Mouse (Mus musculus) spleen, adult 2 months (tissue): ENCODE data around the gene Fam131a. TPM values are rescaled to one million over a fixed set of nuclear protein-coding genes. Genes with fewer than 3 reads are reported as not detected.
"Not testable (repeated sequence)": the region's sequence is repeated elsewhere in the genome, so short reads cannot be mapped to it uniquely, and the experiment has no call there.

Source experiments
- DNase-seq, 2 experiments: peaks; one replicate each; pipeline versions ENCODE4 v3.0.0 to v3.0.0-alpha.2; 2012 to 2021; ENCODE audit warnings: low spot score in 2 of 2, low read depth in 1 of 2
- H3K27ac ChIP-seq: fragments of 200-500 bp; 2 replicates; pipeline ENCODE4 v1.5.1; 2012; ENCODE audit warnings: low read length, inconsistent platforms; ENCODE audit not compliant: insufficient read depth
- H3K27me3 ChIP-seq: fragments of 200-500 bp; 2 replicates; pipeline ENCODE4 v1.6.1; 2012; ENCODE audit warnings: mild to moderate bottlenecking, moderate library complexity, low read length, inconsistent platforms; ENCODE audit not compliant: control insufficient read depth, insufficient read depth
- H3K36me3 ChIP-seq: fragments of 200-500 bp; 2 replicates; pipeline ENCODE4 v1.6.1; 2012; ENCODE audit warnings: mild to moderate bottlenecking, low read length, inconsistent platforms; ENCODE audit not compliant: control insufficient read depth, insufficient read depth
- H3K4me1 ChIP-seq: fragments of 200-500 bp; 2 replicates; pipeline ENCODE4 v1.6.1; 2011; ENCODE audit warnings: inconsistent platforms; ENCODE audit not compliant: control insufficient read depth, insufficient read depth, insufficient read length
- H3K4me3 ChIP-seq: fragments of 200-500 bp; 2 replicates; pipeline ENCODE4 v1.5.1; 2011; ENCODE audit warnings: mild to moderate bottlenecking, inconsistent platforms; ENCODE audit not compliant: insufficient read depth, insufficient read length; ENCODE audit errors: extremely low read depth
- CTCF ChIP-seq: fragments of 200-500 bp; IDR thresholded peaks from 2 replicates; pipeline ENCODE4 v1.5.1; 2011; ENCODE audit warnings: mild to moderate bottlenecking, inconsistent platforms; ENCODE audit not compliant: insufficient read depth, insufficient read length, insufficient replicate concordance; ENCODE audit errors: extremely low read depth
- POLR2A ChIP-seq: fragments of 200-500 bp; IDR thresholded peaks from 2 replicates; pipeline ENCODE4 v1.6.1; 2011; ENCODE audit warnings: low read depth, low read length, inconsistent platforms
- WGBS: fragments of 180-500 bp; shearing (Covaris S2); methylation state at CpG from one replicate; pipeline ENCODE4 v1.1.7; 2018; 5-methylcytosine and 5-hydroxymethylcytosine counted together
- polyA plus RNA-seq: library from polyadenylated mRNA; depleted of rRNA; stranded (reverse); fragments of >200 nt; gene quantifications from 2 replicates; pipeline ENCODE4 v1.2.3, GENCODE M21; 2012; rRNA removed

Fam131a gene
- 5.9 and 8.3 TPM in 2 replicates for polyA plus RNA-seq

DNA sequence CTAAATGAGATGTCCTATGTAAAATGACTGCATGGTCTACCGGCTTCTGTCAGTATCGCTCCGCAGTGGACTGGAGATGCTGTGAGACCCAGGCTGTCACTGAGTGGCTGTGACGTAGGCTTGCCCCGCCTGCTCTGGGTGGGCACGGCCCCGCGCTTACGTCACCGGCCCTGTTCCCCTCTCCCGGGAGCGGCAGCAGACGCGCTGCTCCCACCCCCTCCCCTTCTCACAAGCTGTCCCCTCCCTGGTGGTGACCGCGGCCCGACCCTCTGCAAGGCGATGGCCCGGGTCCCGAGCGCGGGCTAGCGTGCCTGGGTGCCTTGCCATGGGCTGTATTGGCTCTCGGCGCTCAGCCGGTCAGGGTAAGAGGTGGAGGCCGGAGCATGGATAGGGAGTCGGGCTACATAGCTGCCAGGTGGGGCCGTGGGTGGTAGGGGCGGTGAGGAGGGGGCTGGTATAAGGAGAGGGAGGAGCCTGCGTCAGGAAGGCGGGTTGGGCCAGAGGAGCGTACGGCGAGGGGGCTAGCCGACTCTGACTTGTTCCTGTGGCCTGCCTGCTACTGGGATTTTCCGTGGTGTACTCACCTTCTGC, at the start of gene Fam131a:
Gene Fam131a (plus strand): TSS at position 131 of the 591 bp plus-strand sequence.
- H3K27ac ChIP-seq: peak within 1 kb of the TSS; percentile 29; the same call in 1 of the 2 replicates
- WGBS: 3% methylated on average over 37 of the region's 37 CpGs
- no peak for TF ChIP-seq POLR2A
- no peak for TF ChIP-seq CTCF

DNA sequence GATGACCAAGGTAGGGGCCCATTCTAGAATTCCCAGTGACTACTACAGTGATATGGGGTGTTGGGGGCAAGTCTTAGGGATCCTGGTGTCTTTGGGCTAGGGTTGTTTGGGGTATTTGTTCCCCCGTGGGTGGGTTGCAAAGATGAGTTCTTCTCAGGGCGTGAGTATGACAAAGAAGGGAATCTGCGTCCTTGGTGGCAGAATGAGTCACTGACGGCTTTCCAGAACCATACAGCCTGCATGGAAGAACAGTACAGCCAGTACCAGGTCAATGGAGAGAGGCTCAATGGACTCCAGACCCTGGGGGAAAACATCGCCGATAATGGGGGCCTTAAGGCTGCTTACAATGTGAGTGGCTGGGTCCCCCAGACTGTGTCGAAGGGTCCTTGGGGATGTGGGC, 49.1 kb upstream of the Fam131a start:
- no peak overlapping the region for H3K4me3 ChIP-seq
- no peaks in the 10 kb centered on the region for H3K27me3 ChIP-seq
- no peaks in the 10 kb centered on the region for H3K4me1 ChIP-seq
- no peak for TF ChIP-seq POLR2A
- no peaks in the 10 kb centered on the region for H3K36me3 ChIP-seq
- no peak for DNase-seq
- WGBS: 87% methylated on average over 7 of the region's 7 CpGs
- H3K27ac ChIP-seq: no peak overlapping the region

More for the DNA sequence above, at the start of gene Fam131a:
- Histone ChIP-seq H3K4me3 (peak within 1 kb of the TSS; percentile 67), H3K27me3 (peaks cover 10% of the 10 kb centered on the region), H3K36me3 (peaks cover 20% of the 10 kb centered on the region), H3K4me1 (0 out of 2 replicates have a peak, but pooled peaks cover 2% of the 10 kb centered on the region)
- peak in 1 of 2 experiments; percentile 73 for DNase-seq

DNA sequence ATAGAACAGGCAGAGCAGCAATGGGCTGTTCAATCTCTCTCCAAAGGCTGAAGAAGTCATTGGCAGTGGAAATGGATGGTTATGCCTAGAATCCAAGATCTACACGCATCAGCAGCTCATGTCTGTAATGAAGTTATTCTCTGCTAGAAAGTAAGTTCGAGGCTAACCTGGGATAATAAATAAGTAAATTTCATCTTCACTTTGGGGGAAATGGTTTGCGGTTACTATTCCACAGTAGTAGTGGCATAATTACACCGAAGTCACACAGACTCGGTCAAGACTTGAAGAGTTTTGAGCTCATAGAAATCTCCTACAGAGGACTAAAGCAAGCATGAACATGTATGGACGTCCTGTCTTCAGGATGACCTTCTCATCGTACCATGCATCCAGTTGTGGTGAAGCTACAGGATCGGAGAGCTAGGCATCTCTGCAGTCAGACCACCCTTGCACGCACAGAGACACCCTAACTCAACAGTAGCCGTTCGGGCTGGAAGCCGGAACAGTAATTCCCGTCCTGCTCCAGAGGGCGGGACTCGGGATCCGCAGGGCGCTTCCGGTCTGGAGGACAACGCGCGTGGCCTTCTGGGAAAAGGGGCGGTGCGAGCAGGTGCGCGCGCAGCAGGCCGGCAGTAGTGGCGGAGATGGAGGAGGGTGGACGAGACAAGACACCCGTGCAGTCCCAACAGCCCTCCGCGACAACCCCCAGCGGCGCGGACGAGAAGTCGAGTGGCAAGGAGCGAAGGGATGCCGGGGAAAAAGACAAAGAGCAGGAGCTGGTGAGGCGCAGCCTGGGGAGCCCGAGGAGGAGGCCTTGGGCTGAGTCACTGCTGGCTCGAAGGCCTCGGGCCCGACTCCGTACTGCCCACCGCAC, 41.7 kb upstream of the Fam131a start, which contains the start of gene Psmd2:
Gene Psmd2 (plus strand): TSS at position 577 of the 871 bp plus-strand sequence.
- H3K4me1 ChIP-seq: peaks cover 2% of the 10 kb centered on the region; the same call in 1 of the 2 replicates
- H3K36me3 ChIP-seq: peaks cover 18% of the 10 kb centered on the region
- TF ChIP-seq CTCF (no peak), POLR2A (peak; percentile 50)
- WGBS: 1% methylated on average over 46 of the region's 46 CpGs
- peak; percentile 55 to 92 for DNase-seq
- H3K4me3 ChIP-seq: peak within 1 kb of the TSS; percentile 71
- H3K27ac ChIP-seq: peak within 1 kb of the TSS; percentile 27
- H3K27me3 ChIP-seq: no peaks in the 10 kb centered on the region

DNA sequence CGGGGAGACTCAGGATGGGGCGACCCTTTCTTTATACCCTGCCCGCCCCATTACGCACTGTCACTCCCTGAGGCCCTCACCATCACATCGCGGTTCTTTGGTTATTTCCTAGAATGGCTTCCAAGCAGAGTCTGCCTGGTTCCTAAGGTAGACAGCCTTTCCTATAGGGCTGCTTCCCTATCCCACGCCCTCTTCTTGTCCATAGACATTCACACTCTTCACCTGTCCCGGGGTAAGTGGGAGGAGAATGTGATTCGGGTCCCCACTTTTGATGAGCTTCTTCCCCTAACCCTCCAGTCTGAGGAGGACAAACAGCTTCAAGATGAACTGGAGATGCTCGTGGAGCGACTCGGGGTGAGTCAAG, 41.1 kb upstream of the Fam131a start:
- Histone ChIP-seq H3K4me3 (peak overlapping the region; percentile 71), H3K36me3 (peaks cover 23% of the 10 kb centered on the region), H3K27ac (no peak overlapping the region; the same call in 1 of the 2 replicates), H3K4me1 (peaks cover 2% of the 10 kb centered on the region; the same call in 1 of the 2 replicates), H3K27me3 (no peaks in the 10 kb centered on the region)
- no peak for DNase-seq
- TF ChIP-seq CTCF (no peak), POLR2A (no peak)
- WGBS: 5% methylated on average over 12 of the region's 12 CpGs

DNA sequence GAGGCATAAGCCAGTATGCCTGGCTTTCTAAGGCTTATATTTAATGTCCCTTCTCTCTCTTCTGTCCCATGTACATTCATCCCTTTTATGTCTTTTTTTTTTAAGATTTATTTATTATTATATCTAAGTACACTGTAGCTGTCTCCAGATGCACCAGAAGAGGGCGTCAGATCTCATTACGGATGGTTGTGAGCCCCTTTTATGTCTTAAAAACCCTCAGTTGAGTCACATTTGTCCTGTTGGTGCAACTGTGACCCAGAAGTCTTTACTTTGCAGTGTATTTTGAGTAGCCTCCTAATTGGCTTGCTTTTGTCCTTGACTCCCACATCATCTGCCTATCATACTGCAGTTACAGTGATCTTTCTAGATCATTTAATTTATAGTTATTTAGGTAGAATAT, 39.7 kb upstream of the Fam131a start:
- 59% methylated on average over 2 of the region's 2 CpGs for WGBS
- no peaks in the 10 kb centered on the region for H3K27me3 ChIP-seq
- H3K4me3 ChIP-seq: no peak overlapping the region
- DNase-seq: no peak
- H3K4me1 ChIP-seq: peaks cover 2% of the 10 kb centered on the region; the same call in 1 of the 2 replicates
- H3K36me3 ChIP-seq: peaks cover 32% of the 10 kb centered on the region
- H3K27ac ChIP-seq: no peak overlapping the region
- TF ChIP-seq POLR2A (no peak), CTCF (no peak)

DNA sequence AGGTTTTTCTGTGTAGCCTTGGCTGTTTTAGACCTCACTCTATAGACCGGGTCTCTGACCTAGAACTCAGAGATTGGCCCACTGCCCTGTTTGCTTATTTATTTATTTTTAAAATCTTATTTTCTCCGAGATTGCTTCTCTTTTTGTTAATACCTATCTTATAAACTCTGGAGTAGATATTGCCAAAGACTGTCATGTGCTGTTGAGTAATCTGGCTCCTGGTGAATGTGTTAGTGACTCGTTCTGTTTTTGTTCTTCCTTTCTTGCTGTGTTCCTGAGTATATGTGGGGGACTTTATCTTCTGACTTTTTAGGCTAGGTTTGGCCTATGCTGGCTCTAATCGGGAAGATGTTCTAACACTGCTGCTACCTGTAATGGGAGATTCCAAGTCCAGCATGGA, 35.4 kb upstream of the Fam131a start:
- TF ChIP-seq CTCF (no peak), POLR2A (no peak)
- WGBS: 86% methylated on average over 4 of the region's 4 CpGs

DNA sequence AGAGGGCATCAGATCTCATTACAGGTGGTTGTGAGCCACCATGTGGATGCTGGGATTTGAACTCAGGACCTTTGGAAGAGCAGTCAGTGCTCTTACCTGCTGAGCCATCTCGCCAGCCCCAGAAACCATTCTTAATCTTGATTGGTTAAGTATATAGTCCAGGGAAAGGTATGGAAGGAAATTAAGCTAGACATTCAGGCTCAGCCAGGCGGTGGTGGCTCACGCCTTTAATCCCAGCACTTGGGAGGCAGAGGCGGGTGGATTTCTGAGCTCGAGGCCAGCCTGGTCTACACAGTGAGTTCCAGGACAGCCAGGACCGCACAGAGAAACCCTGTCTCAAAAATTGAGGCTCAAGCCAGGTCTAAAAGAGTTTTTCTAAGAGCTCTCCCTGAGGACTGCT, 25.0 kb upstream of the Fam131a start, which contains the start of gene Eif4g1:
Gene Eif4g1 (plus strand): TSS at position 301 of the 400 bp plus-strand sequence.
- H3K36me3 ChIP-seq, H3K27ac ChIP-seq, H3K4me3 ChIP-seq, H3K4me1 ChIP-seq, DNase-seq, H3K27me3 ChIP-seq: not testable (repeated sequence)
- 94% methylated on average over 5 of the region's 6 CpGs for WGBS

More for the DNA sequence above, 35.4 kb upstream of the Fam131a start:
- Histone ChIP-seq H3K4me1 (peaks cover 2% of the 10 kb centered on the region; the same call in 1 of the 2 replicates), H3K27ac (no peak overlapping the region), H3K27me3 (no peaks in the 10 kb centered on the region), H3K36me3 (peaks cover 66% of the 10 kb centered on the region), H3K4me3 (no peak overlapping the region)
- DNase-seq: no peak
